Mouse (Mus musculus): ENCODE measurements around the gene Zdhhc7. TPM values are rescaled to one million over a fixed set of nuclear protein-coding genes. Genes with fewer than 3 reads are reported as not detected.
A peak's percentile ranks its signal among the peaks of the same experiment; 100 is the strongest.

Gene Zdhhc7
- total RNA-seq, 2 experiments from 2014 or later, result 33.9 to 35.9 TPM

GRCm38 (mm10) chr8:120036578-120036977, 64.7 kb downstream of the Zdhhc7 start:
- Histone ChIP-seq H3K27ac (no peak overlapping the region), H3K4me3 (no peak overlapping the region)
- no peak for DNase-seq (ENCODE audit: low spot score in 2 of 2)
- TF ChIP-seq CTCF (conservative IDR thresholded peaks at IDR 0.05), result no peak

DNA sequence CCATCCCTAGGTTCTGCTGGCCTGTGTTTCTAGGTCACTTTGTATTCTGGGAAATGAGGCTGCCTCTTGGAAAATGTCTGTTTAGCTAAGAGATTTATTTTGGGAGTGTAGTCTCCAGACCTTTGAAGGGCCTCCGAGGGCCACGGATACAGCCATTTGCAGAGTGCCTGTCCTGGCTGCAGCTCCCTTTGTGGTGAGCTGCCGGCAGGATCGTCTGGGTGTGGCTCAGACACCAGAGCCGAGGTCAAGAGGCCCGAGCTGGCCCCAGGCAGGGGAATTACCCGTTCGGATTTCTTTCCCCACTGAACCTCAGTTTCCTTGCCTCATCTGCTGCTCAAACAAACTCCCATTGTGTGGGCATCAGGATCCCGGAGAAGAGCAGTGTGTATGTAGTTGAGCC, 65.2 kb downstream of the Zdhhc7 start:
- DNase-seq (ENCODE audit: low spot score in 2 of 2), result no peak
- Histone ChIP-seq H3K4me3 (no peak overlapping the region), H3K27ac (no peak overlapping the region)
- TF ChIP-seq CTCF (conservative IDR thresholded peaks at IDR 0.05), result no peak

- no peak for TF ChIP-seq CTCF (conservative IDR thresholded peaks at IDR 0.05)
- no peak for DNase-seq (ENCODE audit: low spot score in 2 of 2)
- no peak overlapping the region for H3K4me3 ChIP-seq
These were observed 66.8 kb downstream of the Zdhhc7 start for GRCm38 (mm10) chr8:120034471-120034870.

DNA sequence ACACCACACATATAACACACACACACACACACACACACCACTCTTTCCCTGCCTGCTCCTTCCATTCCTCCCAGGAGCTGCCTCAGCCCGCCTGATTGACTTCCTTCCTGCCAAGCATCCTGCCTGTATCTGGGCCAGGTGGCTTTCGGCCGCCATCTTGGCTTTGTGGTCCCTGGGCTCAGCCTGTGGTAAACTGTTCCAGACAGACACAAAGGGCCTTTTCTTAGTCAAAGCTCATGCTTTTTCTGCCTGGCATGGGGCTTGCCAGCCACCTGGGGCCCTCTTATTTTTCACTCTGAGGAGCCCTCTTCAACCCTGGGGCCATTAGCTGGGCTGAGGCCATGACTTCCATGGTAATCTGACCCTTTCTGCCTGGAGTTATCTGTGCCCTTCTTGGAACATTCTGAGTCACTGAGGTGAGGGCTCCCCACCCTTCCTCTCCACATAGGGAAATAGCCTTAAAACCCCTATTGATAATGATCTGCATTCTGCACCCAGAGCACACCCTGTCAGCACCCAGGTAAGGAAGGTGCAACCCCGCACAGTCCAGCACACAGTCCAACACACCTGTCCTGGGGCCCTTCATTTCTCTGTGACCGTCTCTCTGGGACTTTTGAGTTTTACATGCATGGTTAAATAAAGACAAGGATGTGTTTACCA, 68.6 kb downstream of the Zdhhc7 start:
- TF ChIP-seq CTCF (conservative IDR thresholded peaks at IDR 0.05), result no peak
- no peak for DNase-seq (ENCODE audit: low spot score in 2 of 2)
- Histone ChIP-seq H3K4me3 (no peak overlapping the region), H3K27ac (no peak overlapping the region)

More at GRCm38 (mm10) chr8:120034471-120034870, 66.8 kb downstream of the Zdhhc7 start:
- H3K27ac ChIP-seq, result peak overlapping the region; percentile 8; the same call in 1 of the 2 replicates

Other genes with a start within 250 kb of the Zdhhc7 start
- gene Klhl36, start 239.2 kb downstream of the Zdhhc7 start, total RNA-seq (2021), result 1 to 10 TPM; 7.7 to 8.4 TPM
- gene Usp10, start 191.1 kb downstream of the Zdhhc7 start, total RNA-seq (2021), result 10 to 100 TPM; 93.6 to 98.1 TPM
- gene Gm20388, start 190.6 kb downstream of the Zdhhc7 start, total RNA-seq (2021), result 1 to 10 TPM; 2.2 to 7.6 TPM
- gene Crispld2, start 109.0 kb downstream of the Zdhhc7 start, total RNA-seq (2021), result 1 to 10 TPM; 2.0 to 2.5 TPM
- 100 to 1,000 TPM; 170 to 183 TPM for gene 6430548M08Rik, start 12.7 kb upstream of the Zdhhc7 start, total RNA-seq (2021)
- gene Fam92b, start 76.0 kb upstream of the Zdhhc7 start, total RNA-seq (2021), result under 1 TPM; 0.31 to 0.91 TPM
- 100 to 1,000 TPM; 146 to 158 TPM for gene Gse1, start 127.0 kb upstream of the Zdhhc7 start, total RNA-seq (2021)